Mouse (Mus musculus) monocyte, adult 59 days (primary cell): ENCODE results near the gene Gapt. TPM values are rescaled to one million over a fixed set of nuclear protein-coding genes. Genes with fewer than 3 reads are reported as not detected.

Experiments
- total RNA-seq, 2 experiments: library from RNA; stranded (reverse); gene quantifications; one replicate each; pipeline ENCODE4 v1.2.4; 2023

The Gapt gene
- 10 to 100 TPM; 23.2 to 25.2 TPM for total RNA-seq

GRCm38 (mm10) chr13:110356941-110357340, at the start of gene Gapt:
Gene Gapt, minus strand, starts transcription at chr13:110357199.

GRCm38 (mm10) chr13:110394291-110395178, 37.5 kb upstream of the Gapt start, which contains the start of gene Plk2:
Gene Plk2, plus strand, starts transcription at chr13:110395046.

Other genes with a start within 250 kb of the Gapt start
- not detected for gene Rab3c, start 76.2 kb downstream of the Gapt start, total RNA-seq
- gene Plk2, start 37.8 kb upstream of the Gapt start, total RNA-seq: 100 to 1,000 TPM; 168 to 198 TPM